Mouse (Mus musculus) forebrain, embryonic 15.5 days (tissue): ENCODE measurements at regions not wholly inside any gene's neighbourhood (a gene's known extent, or its start where the extent isn't known, plus 50 kb on each side); places are given as distances from the start of the nearest gene placed in this dataset.
"Not testable (repeated sequence)": the region's sequence is repeated elsewhere in the genome, so short reads cannot be mapped to it uniquely, and the experiment has no call there.

Source experiments
- ATAC-seq: fragments of 200-750 bp; cut with Nextera tagmentation; replicated peaks from 2 replicates; pipeline ENCODE4 v1.8.0; 2017; ENCODE audit warnings: mild to moderate bottlenecking, moderate TSS enrichment, moderate library complexity
- H3K27ac ChIP-seq: fragments of 300-500 bp; sonication (generic); replicated peaks from 2 replicates; pipeline ENCODE4 v1.5.1; 2015; ENCODE audit warnings: mild to moderate bottlenecking, inconsistent platforms
- H3K27me3 ChIP-seq: fragments of 300-500 bp; sonication (generic); 2 replicates; pipeline ENCODE4 v1.6.1; 2015; ENCODE audit warnings: inconsistent platforms
- H3K36me3 ChIP-seq: fragments of 300-500 bp; sonication (generic); 2 replicates; pipeline ENCODE4 v1.6.1; 2015; ENCODE audit warnings: mild to moderate bottlenecking, inconsistent platforms
- H3K4me1 ChIP-seq: fragments of 300-500 bp; sonication (generic); 2 replicates; pipeline ENCODE4 v1.6.1; 2015; ENCODE audit warnings: inconsistent platforms
- H3K4me2 ChIP-seq: fragments of 300-500 bp; sonication (generic); replicated peaks from 2 replicates; pipeline ENCODE4 v1.6.1; 2015; ENCODE audit warnings: mild to moderate bottlenecking, inconsistent platforms
- H3K4me3 ChIP-seq: fragments of 300-500 bp; sonication (generic); 2 replicates; pipeline ENCODE4 v1.5.1; 2015; ENCODE audit warnings: mild to moderate bottlenecking, inconsistent platforms
- H3K9ac ChIP-seq: fragments of 300-500 bp; sonication (generic); replicated peaks from 2 replicates; pipeline ENCODE4 v1.6.1; 2015; ENCODE audit warnings: mild to moderate bottlenecking, inconsistent platforms
- H3K9me3 ChIP-seq: fragments of 300-500 bp; sonication (generic); 2 replicates; pipeline ENCODE4 v1.6.1; 2016; ENCODE audit warnings: inconsistent platforms
- WGBS: fragments of 180-500 bp; shearing (Covaris S2); methylation state at CpG from one replicate; pipeline ENCODE4 v1.1.7; 2015; ENCODE audit warnings: mixed read lengths; 5-methylcytosine and 5-hydroxymethylcytosine counted together

GRCm38 (mm10) chr8:42442786-42443185, 698.5 kb downstream of the Triml1 start:
- ATAC-seq = no peak
- H3K4me2 ChIP-seq = no peak overlapping the region
- H3K27ac ChIP-seq = no peak overlapping the region
- H3K4me3 ChIP-seq = no peak overlapping the region
- no peaks in the 10 kb centered on the region for H3K9me3 ChIP-seq
- H3K36me3 ChIP-seq = no peaks in the 10 kb centered on the region
- no peak overlapping the region for H3K9ac ChIP-seq
- peaks cover 4% of the 10 kb centered on the region; the same call in 1 of the 2 replicates for H3K4me1 ChIP-seq
- H3K27me3 ChIP-seq = no peaks in the 10 kb centered on the region

- Histone ChIP-seq H3K4me3 (no peak overlapping the region), H3K9me3 (no peaks in the 10 kb centered on the region), H3K27me3 (no peaks in the 10 kb centered on the region), H3K36me3 (no peaks in the 10 kb centered on the region), H3K4me2 (no peak overlapping the region), H3K9ac (no peak overlapping the region), H3K4me1 (no peaks in the 10 kb centered on the region), H3K27ac (no peak overlapping the region)
- no peak; the same call in 1 of the 2 replicates for ATAC-seq
- WGBS = 28% methylated on average over 2 of the region's 2 CpGs
Measured at GRCm38 (mm10) chr8:42402632-42403031, 738.7 kb downstream of the Triml1 start.

GRCm38 (mm10) chr8:42396886-42397285, 744.4 kb downstream of the Triml1 start:
- no peaks in the 10 kb centered on the region for H3K9me3 ChIP-seq
- no peak overlapping the region for H3K4me2 ChIP-seq
- no peak overlapping the region for H3K4me3 ChIP-seq
- 88% methylated on average over 3 of the region's 3 CpGs for WGBS
- no peaks in the 10 kb centered on the region for H3K36me3 ChIP-seq
- ATAC-seq = no peak
- H3K27ac ChIP-seq = no peak overlapping the region
- no peak overlapping the region for H3K9ac ChIP-seq
- H3K27me3 ChIP-seq = no peaks in the 10 kb centered on the region
- no peaks in the 10 kb centered on the region for H3K4me1 ChIP-seq

- H3K36me3 ChIP-seq = no peaks in the 10 kb centered on the region
- H3K9ac ChIP-seq = no peak overlapping the region
- H3K4me3 ChIP-seq = no peak overlapping the region
- H3K4me2 ChIP-seq = no peak overlapping the region
- H3K27ac ChIP-seq = no peak overlapping the region
- 73% methylated on average over 3 of the region's 3 CpGs for WGBS
- H3K9me3 ChIP-seq = no peaks in the 10 kb centered on the region
- ATAC-seq = no peak
- no peaks in the 10 kb centered on the region for H3K4me1 ChIP-seq
- no peaks in the 10 kb centered on the region for H3K27me3 ChIP-seq
Measured at GRCm38 (mm10) chr8:42388816-42389215, 752.5 kb downstream of the Triml1 start.

GRCm38 (mm10) chr8:42348073-42348603, 793.1 kb downstream of the Triml1 start:
- no peak for ATAC-seq

GRCm38 (mm10) chr8:42334708-42335107, 806.6 kb downstream of the Triml1 start:
- H3K4me2 ChIP-seq = no peak overlapping the region
- no peak for ATAC-seq
- H3K4me1 ChIP-seq = no peaks in the 10 kb centered on the region
- no peaks in the 10 kb centered on the region for H3K36me3 ChIP-seq
- 89% methylated on average over 9 of the region's 9 CpGs for WGBS
- H3K27ac ChIP-seq = no peak overlapping the region
- H3K27me3 ChIP-seq = no peaks in the 10 kb centered on the region
- H3K4me3 ChIP-seq = no peak overlapping the region
- H3K9ac ChIP-seq = no peak overlapping the region
- H3K9me3 ChIP-seq = no peaks in the 10 kb centered on the region

More at GRCm38 (mm10) chr8:42348073-42348603, 793.1 kb downstream of the Triml1 start:
- H3K27ac ChIP-seq = no peak overlapping the region
- no peaks in the 10 kb centered on the region for H3K9me3 ChIP-seq
- H3K4me1 ChIP-seq = no peaks in the 10 kb centered on the region
- no peaks in the 10 kb centered on the region for H3K36me3 ChIP-seq
- no peaks in the 10 kb centered on the region for H3K27me3 ChIP-seq
- no peak overlapping the region for H3K4me3 ChIP-seq
- 60% methylated on average over 3 of the region's 3 CpGs for WGBS
- H3K4me2 ChIP-seq = no peak overlapping the region
- no peak overlapping the region for H3K9ac ChIP-seq

GRCm38 (mm10) chr8:42324663-42325062, 816.6 kb downstream of the Triml1 start:
- Histone ChIP-seq H3K9ac (no peak overlapping the region), H3K9me3 (no peaks in the 10 kb centered on the region), H3K27me3 (no peaks in the 10 kb centered on the region), H3K4me3 (no peak overlapping the region), H3K27ac (no peak overlapping the region), H3K36me3 (no peaks in the 10 kb centered on the region), H3K4me2 (no peak overlapping the region), H3K4me1 (no peaks in the 10 kb centered on the region)
- WGBS = 66% methylated on average over 4 of the region's 4 CpGs
- peak; percentile 53; the same call in 1 of the 2 replicates for ATAC-seq

- Histone ChIP-seq H3K27ac (no peak overlapping the region), H3K4me2 (no peak overlapping the region), H3K4me3 (no peak overlapping the region)
Measured at GRCm38 (mm10) chr8:42322862-42323261, 818.4 kb downstream of the Triml1 start.

GRCm38 (mm10) chr8:42311060-42311459, 830.2 kb downstream of the Triml1 start:
- Histone ChIP-seq H3K9ac (no peak overlapping the region), H3K36me3 (no peaks in the 10 kb centered on the region), H3K27me3 (no peaks in the 10 kb centered on the region), H3K4me1 (no peaks in the 10 kb centered on the region), H3K4me2 (no peak overlapping the region), H3K4me3 (no peak overlapping the region), H3K9me3 (no peaks in the 10 kb centered on the region), H3K27ac (no peak overlapping the region)
- ATAC-seq = no peak
- 83% methylated on average over 1 of the region's 1 CpGs for WGBS

More at GRCm38 (mm10) chr8:42322862-42323261, 818.4 kb downstream of the Triml1 start:
- no peaks in the 10 kb centered on the region for H3K4me1 ChIP-seq
- no peaks in the 10 kb centered on the region for H3K9me3 ChIP-seq
- no peak overlapping the region for H3K9ac ChIP-seq
- H3K27me3 ChIP-seq = no peaks in the 10 kb centered on the region
- ATAC-seq = no peak
- H3K36me3 ChIP-seq = no peaks in the 10 kb centered on the region

- Histone ChIP-seq H3K4me3 (no peak overlapping the region), H3K4me1 (no peaks in the 10 kb centered on the region), H3K9me3 (no peaks in the 10 kb centered on the region), H3K9ac (no peak overlapping the region), H3K27me3 (no peaks in the 10 kb centered on the region), H3K36me3 (no peaks in the 10 kb centered on the region), H3K4me2 (no peak overlapping the region), H3K27ac (no peak overlapping the region)
- ATAC-seq = no peak
Measured at GRCm38 (mm10) chr8:42291392-42291791, 849.9 kb downstream of the Triml1 start.

GRCm38 (mm10) chr8:42282011-42282410, 859.3 kb downstream of the Triml1 start:
- ATAC-seq = no peak
- H3K27me3 ChIP-seq = no peaks in the 10 kb centered on the region
- 100% methylated on average over 2 of the region's 2 CpGs for WGBS

GRCm38 (mm10) chr8:42253358-42253757, 836.5 kb upstream of the Frg1 start:
- WGBS = 29% methylated on average over 1 of the region's 1 CpGs
- Histone ChIP-seq H3K9ac (no peak overlapping the region), H3K4me2 (no peak overlapping the region), H3K36me3 (no peaks in the 10 kb centered on the region), H3K27me3 (no peaks in the 10 kb centered on the region), H3K27ac (no peak overlapping the region), H3K4me3 (no peak overlapping the region), H3K4me1 (no peaks in the 10 kb centered on the region), H3K9me3 (no peaks in the 10 kb centered on the region)
- ATAC-seq = peak; percentile 63; the same call in 1 of the 2 replicates

More at GRCm38 (mm10) chr8:42282011-42282410, 859.3 kb downstream of the Triml1 start:
- no peak overlapping the region for H3K4me2 ChIP-seq
- H3K4me3 ChIP-seq = no peak overlapping the region
- no peaks in the 10 kb centered on the region for H3K36me3 ChIP-seq
- no peak overlapping the region for H3K9ac ChIP-seq
- no peak overlapping the region for H3K27ac ChIP-seq
- H3K4me1 ChIP-seq = no peaks in the 10 kb centered on the region
- no peaks in the 10 kb centered on the region for H3K9me3 ChIP-seq

- not testable (repeated sequence) for H3K4me3 ChIP-seq, H3K9ac ChIP-seq, H3K4me2 ChIP-seq, ATAC-seq, H3K27me3 ChIP-seq, H3K36me3 ChIP-seq, H3K9me3 ChIP-seq, H3K27ac ChIP-seq, H3K4me1 ChIP-seq
- WGBS = 84% methylated on average over 1 of the region's 1 CpGs
Measured at GRCm38 (mm10) chr8:42242321-42242720, 825.4 kb upstream of the Frg1 start.
